Mouse (Mus musculus): ENCODE measurements at regions not wholly inside any gene's neighbourhood (a gene's known extent, or its start where the extent isn't known, plus 50 kb on each side); places are given as distances from the start of the nearest gene placed in this dataset.

- DNase-seq (ENCODE audit: low spot score in 2 of 2): no peak
Measured at GRCm38 (mm10) chr7:115378836-115379235, 635.3 kb downstream of the Insc start.

GRCm38 (mm10) chr7:115379600-115379999, 636.1 kb downstream of the Insc start:
- no peak for DNase-seq (ENCODE audit: low spot score in 2 of 2)

- DNase-seq (ENCODE audit: low spot score in 2 of 2): no peak
Measured at GRCm38 (mm10) chr7:115380989-115381610, 637.6 kb downstream of the Insc start.

- DNase-seq (ENCODE audit: low spot score in 2 of 2): no peak
Measured at GRCm38 (mm10) chr7:115382876-115383275, 639.4 kb downstream of the Insc start.

- DNase-seq (ENCODE audit: low spot score in 2 of 2): no peak
Measured at GRCm38 (mm10) chr7:115388874-115389273, 645.4 kb downstream of the Insc start.

GRCm38 (mm10) chr7:115392520-115392919, 646.1 kb downstream of the Sox6 start:
- DNase-seq (ENCODE audit: low spot score in 2 of 2): no peak

- peak in 1 of 2 experiments; percentile 43 for DNase-seq (ENCODE audit: low spot score in 2 of 2)
Measured at GRCm38 (mm10) chr7:115398202-115398601, 640.4 kb downstream of the Sox6 start.

GRCm38 (mm10) chr7:115399461-115399860, 639.1 kb downstream of the Sox6 start:
- no peak for DNase-seq (ENCODE audit: low spot score in 2 of 2)

- DNase-seq (ENCODE audit: low spot score in 2 of 2): no peak
Measured at GRCm38 (mm10) chr7:115407889-115408288, 630.7 kb downstream of the Sox6 start.

GRCm38 (mm10) chr7:115408915-115409314, 629.7 kb downstream of the Sox6 start:
- DNase-seq (ENCODE audit: low spot score in 2 of 2): no peak

- DNase-seq (ENCODE audit: low spot score in 2 of 2): no peak
Measured at GRCm38 (mm10) chr7:115410501-115411230, 627.9 kb downstream of the Sox6 start.

GRCm38 (mm10) chr7:115411456-115411855, 627.1 kb downstream of the Sox6 start:
- no peak for DNase-seq (ENCODE audit: low spot score in 2 of 2)

GRCm38 (mm10) chr7:115415147-115415561, 623.4 kb downstream of the Sox6 start:
- no peak for DNase-seq (ENCODE audit: low spot score in 2 of 2)

Measured in urinary bladder, adult 18-20 months (tissue).